8 mouse cellular contexts compared by ENCODE assay signal in genomic region chr8:5241871-5242270, GRCm38 (mm10).
DNase-seq lines count a peak whose midpoint lies in the region; TF ChIP-seq lines count a peak whose summit lies in the region.
"Not testable (repeated sequence)": the region's sequence is repeated elsewhere in the genome, so short reads cannot be mapped to it uniquely, and the experiment has no call there.

No protein-coding gene starts in this region.

- H3K4me3 ChIP-seq in lung, adult 2 months (replicated peaks; ENCODE audit: extremely low read depth, low read depth, low read length): not testable (repeated sequence)

- not testable (repeated sequence) for TF ChIP-seq CTCF in lung, adult 2 months (IDR thresholded peaks at IDR 0.05; ENCODE audit: insufficient read depth, low read length)

- intact Hi-C loops in heart, postnatal 25 days (cut with DNase I): not testable (repeated sequence)

- TF ChIP-seq POLR2A in lung, adult 2 months (IDR thresholded peaks at IDR 0.05; ENCODE audit: borderline replicate concordance, extremely low read depth, low read depth, low read length): not testable (repeated sequence)

- DNase-seq in CD8-positive naive resting alpha-beta T cell, adult 2 months (ENCODE audit: low read depth in 2 of 2, low spot score in 2 of 2): peak; percentile 5 to 34
- DNase-seq in cerebellum, adult 11-12 months: peak; percentile 20
- peak; percentile 4 for DNase-seq in gastrocnemius, adult 18-20 months (ENCODE audit: low spot score)
- peak; percentile 29 for DNase-seq in heart, postnatal 25 days (ENCODE audit: low spot score)
- DNase-seq in layer of hippocampus, adult 8-10 months (ENCODE audit: low spot score in 2 of 2): peak; percentile 2 to 8
- DNase-seq in lung, adult 2 months: peak; percentile 9
- peak; percentile 5 to 13 for DNase-seq in right cerebral cortex, postnatal 36 days (ENCODE audit: low spot score in 2 of 2)
- DNase-seq in thymus, postnatal 36 days: peak; percentile 26 to 39

- not testable (repeated sequence) for H3K4me1 ChIP-seq in lung, adult 2 months (ENCODE audit: control insufficient read depth, insufficient read depth, low read length)

- WGBS in lung, adult 2 months: 94% methylated on average over 20 of the region's 22 CpGs
